8 mouse cellular contexts compared by ENCODE assay signal in the genomic region with DNA sequence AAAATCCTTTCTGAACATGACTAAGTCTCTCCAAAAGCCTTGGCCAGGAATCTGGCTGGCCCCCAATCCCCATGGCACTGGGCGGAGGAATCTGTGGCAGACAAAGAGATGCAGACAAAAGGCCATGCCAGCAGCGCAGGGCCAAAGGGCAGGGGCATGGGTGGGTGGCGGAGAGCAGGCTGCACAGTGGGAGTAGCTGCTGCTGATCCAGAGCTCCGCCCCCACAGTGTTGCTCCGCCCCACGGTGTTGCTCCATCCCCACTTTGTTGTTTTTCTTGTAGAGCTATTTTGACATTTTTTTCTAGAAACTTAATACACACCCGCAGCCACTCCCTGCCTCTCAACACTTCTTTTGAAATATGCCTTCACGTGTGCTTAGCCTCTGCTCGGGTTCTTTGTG. TPM values are rescaled to one million over a fixed set of nuclear protein-coding genes. Genes with fewer than 3 reads are reported as not detected.
DNase-seq lines count a peak whose midpoint lies in the region; ATAC-seq lines count a peak whose summit lies in the region.

No protein-coding gene starts in this region.

- peak overlapping the region; percentile 90 for H3K27ac ChIP-seq in embryonic facial prominence, embryonic 15.5 days (replicated peaks)
- peak overlapping the region; percentile 81 for H3K27ac ChIP-seq in heart, embryonic 16.5 days (ENCODE audit: low read length)
- H3K27ac ChIP-seq in limb, embryonic 10.5 days, result peak overlapping the region; percentile 72
- no peak overlapping the region for H3K27ac ChIP-seq in neural tube, embryonic 11.5 days (ENCODE audit: low read depth, low read length)

- no peak overlapping the region for H3K4me3 ChIP-seq in embryonic facial prominence, embryonic 15.5 days (replicated peaks)
- no peak overlapping the region for H3K4me3 ChIP-seq in heart, embryonic 16.5 days (ENCODE audit: low read length)
- peak overlapping the region; percentile 14; the same call in 1 of the 2 replicates for H3K4me3 ChIP-seq in limb, embryonic 10.5 days
- H3K4me3 ChIP-seq in neural tube, embryonic 11.5 days (ENCODE audit: low read depth, low read length), result no peak overlapping the region

- WGBS in embryonic facial prominence, embryonic 15.5 days, result 16% methylated on average over 9 of the region's 9 CpGs
- 36% methylated on average over 9 of the region's 9 CpGs for WGBS in heart, embryonic 16.5 days
- 27% methylated on average over 9 of the region's 9 CpGs for WGBS in limb, embryonic 10.5 days
- 11% methylated on average over 9 of the region's 9 CpGs for WGBS in neural tube, embryonic 11.5 days

- H3K4me1 ChIP-seq in embryonic facial prominence, embryonic 15.5 days, result peaks cover 37% of the 10 kb centered on the region
- peaks cover 10% of the 10 kb centered on the region for H3K4me1 ChIP-seq in heart, embryonic 16.5 days (ENCODE audit: control insufficient read depth, insufficient read depth, low read length)
- peaks cover 25% of the 10 kb centered on the region for H3K4me1 ChIP-seq in limb, embryonic 10.5 days
- no peaks in the 10 kb centered on the region for H3K4me1 ChIP-seq in neural tube, embryonic 11.5 days (ENCODE audit: control insufficient read depth, insufficient read depth, low read length)

- no peak overlapping the region for H3K9ac ChIP-seq in embryonic facial prominence, embryonic 15.5 days
- no peak overlapping the region for H3K9ac ChIP-seq in heart, embryonic 16.5 days (ENCODE audit: low read length)
- no peak overlapping the region for H3K9ac ChIP-seq in neural tube, embryonic 11.5 days (ENCODE audit: low read length)

- DNase-seq in urinary bladder, adult 18-20 months (ENCODE audit: low spot score in 2 of 2), result peak; percentile 35 to 74
- DNase-seq in urinary bladder, postnatal 10 days (ENCODE audit: low spot score), result no peak
- peak; percentile 47 for DNase-seq in limb, embryonic 10.5 days (ENCODE audit: low spot score)
- peak; percentile 59 for DNase-seq in neural tube, embryonic 11.5 days (ENCODE audit: low spot score)
- no peak for DNase-seq in MN1 (ENCODE audit: low spot score)

- H3K27me3 ChIP-seq in embryonic facial prominence, embryonic 15.5 days, result no peaks in the 10 kb centered on the region
- no peaks in the 10 kb centered on the region for H3K27me3 ChIP-seq in heart, embryonic 16.5 days (ENCODE audit: control insufficient read depth, insufficient read depth, low read length)
- no peaks in the 10 kb centered on the region for H3K27me3 ChIP-seq in limb, embryonic 10.5 days (ENCODE audit: low read depth, poor library complexity, severe bottlenecking)
- no peaks in the 10 kb centered on the region for H3K27me3 ChIP-seq in neural tube, embryonic 11.5 days (ENCODE audit: control insufficient read depth, insufficient read depth, low read length)

- ATAC-seq in embryonic facial prominence, embryonic 15.5 days (ENCODE audit: insufficient number of reproducible peaks, low FRiP score, low TSS enrichment, low read depth), result peak; percentile 51; the same call in 1 of the 2 replicates
- no peak for ATAC-seq in heart, embryonic 16.5 days (replicated peaks; ENCODE audit: extremely low read depth, insufficient read depth, low FRiP score)
- 0 out of 2 replicates have a peak, but pooled peaks have one; percentile 50 for ATAC-seq in neural tube, embryonic 11.5 days (ENCODE audit: insufficient read depth, low FRiP score, low TSS enrichment)
- ATAC-seq in megakaryocyte-erythroid progenitor cell, adult 5-6 weeks (replicated peaks; ENCODE audit: low FRiP score, low TSS enrichment, poor library complexity, severe bottlenecking), result no peak

- peak overlapping the region; percentile 24; the same call in 1 of the 2 replicates for H3K4me2 ChIP-seq in embryonic facial prominence, embryonic 15.5 days (replicated peaks)
- H3K4me2 ChIP-seq in heart, embryonic 16.5 days (ENCODE audit: low read depth, low read length), result peak overlapping the region; percentile 33; the same call in 1 of the 2 replicates
- no peak overlapping the region for H3K4me2 ChIP-seq in neural tube, embryonic 11.5 days (ENCODE audit: low read depth)

- no peaks in the 10 kb centered on the region for H3K9me3 ChIP-seq in embryonic facial prominence, embryonic 15.5 days (replicated peaks)
- peaks cover 4% of the 10 kb centered on the region; the same call in 1 of the 2 replicates for H3K9me3 ChIP-seq in heart, embryonic 16.5 days (replicated peaks; ENCODE audit: control insufficient read depth, low read length)
- H3K9me3 ChIP-seq in limb, embryonic 10.5 days (replicated peaks), result no peaks in the 10 kb centered on the region
- no peaks in the 10 kb centered on the region for H3K9me3 ChIP-seq in neural tube, embryonic 11.5 days (ENCODE audit: control insufficient read depth, low read length)

- H3K36me3 ChIP-seq in embryonic facial prominence, embryonic 15.5 days, result no peaks in the 10 kb centered on the region
- peaks cover 4% of the 10 kb centered on the region; the same call in 1 of the 2 replicates for H3K36me3 ChIP-seq in heart, embryonic 16.5 days (ENCODE audit: control insufficient read depth, insufficient read depth)
- no peaks in the 10 kb centered on the region for H3K36me3 ChIP-seq in limb, embryonic 10.5 days
- no peaks in the 10 kb centered on the region for H3K36me3 ChIP-seq in neural tube, embryonic 11.5 days (ENCODE audit: control insufficient read depth, insufficient read depth, low read length)

RNA-seq across cellular contexts. Expression of gene Syne3, which starts 31.2 kb away (rescaled TPM):
- polyA plus RNA-seq in embryonic facial prominence, embryonic 15.5 days (2015; fragmentation: Nextera tagmentation; extraction: Ambion mirVana), result 3.6 and 4.4 TPM in 2 replicates
- polyA plus RNA-seq in heart, embryonic 16.5 days (2015; fragmentation: Nextera tagmentation; extraction: Ambion mirVana), result 1.9 and 2.0 TPM in 2 replicates
- polyA plus RNA-seq in limb, embryonic 10.5 days (2016; fragmentation: Nextera tagmentation; extraction: Ambion mirVana), result 0.09 and 0.25 TPM in 2 replicates
- polyA plus RNA-seq in neural tube, embryonic 11.5 days (2014; fragmentation: Nextera tagmentation; extraction: Ambion mirVana), result 0.05 and 0.18 TPM in 2 replicates
- 10.9 and 15.7 TPM in 2 replicates for total RNA-seq in megakaryocyte-erythroid progenitor cell, adult 5-6 weeks (2014; fragmentation: Nextera tagmentation)
- 9.1 and 9.7 TPM in 2 replicates for total RNA-seq in megakaryocyte-erythroid progenitor cell, adult 5-6 weeks (2017)

RNA-seq across cellular contexts. Expression of gene Glrx5, which starts 54.1 kb away (rescaled TPM):
- 152 and 159 TPM in 2 replicates for polyA plus RNA-seq in embryonic facial prominence, embryonic 15.5 days (2015; fragmentation: Nextera tagmentation; extraction: Ambion mirVana)
- 170 and 173 TPM in 2 replicates for polyA plus RNA-seq in heart, embryonic 16.5 days (2015; fragmentation: Nextera tagmentation; extraction: Ambion mirVana)
- 215 and 255 TPM in 2 replicates for polyA plus RNA-seq in limb, embryonic 10.5 days (2016; fragmentation: Nextera tagmentation; extraction: Ambion mirVana)
- 192 and 194 TPM in 2 replicates for polyA plus RNA-seq in neural tube, embryonic 11.5 days (2014; fragmentation: Nextera tagmentation; extraction: Ambion mirVana)
- 112 and 193 TPM in 2 replicates for total RNA-seq in megakaryocyte-erythroid progenitor cell, adult 5-6 weeks (2014; fragmentation: Nextera tagmentation)
- total RNA-seq in megakaryocyte-erythroid progenitor cell, adult 5-6 weeks (2017), result 59.2 and 86.9 TPM in 2 replicates

Comparison
In these comparisons a context has a peak if more than half of its experiments do, and no peak if none do; other contexts are left out.
1. DNase-seq: peak in urinary bladder, adult 18-20 months (2 of 2), limb, embryonic 10.5 days (single experiment) and neural tube, embryonic 11.5 days (single experiment); none in urinary bladder, postnatal 10 days (single experiment) and MN1 (single experiment).
2. ATAC-seq: peak in embryonic facial prominence, embryonic 15.5 days (single experiment) and neural tube, embryonic 11.5 days (single experiment); none in heart, embryonic 16.5 days (single experiment) and megakaryocyte-erythroid progenitor cell, adult 5-6 weeks (single experiment).